Mouse (Mus musculus): ENCODE measurements around the gene Ly6c2. TPM values are rescaled to one million over a fixed set of nuclear protein-coding genes. Genes with fewer than 3 reads are reported as not detected.

The Ly6c2 gene
- total RNA-seq, 2 experiments from 2014 or later = 0.42 TPM; not detected in 1

Other genes with a start within 250 kb of the Ly6c2 start
- gene 2010109I03Rik, start 214.9 kb downstream of the Ly6c2 start, total RNA-seq (2021) = not detected
- not detected for gene Ly6i, start 128.5 kb downstream of the Ly6c2 start, total RNA-seq (2021)
- gene Ly6a, start 113.9 kb downstream of the Ly6c2 start, total RNA-seq (2021) = 1 to 10 TPM; 1.3 to 2.0 TPM
- 1 to 10 TPM; 6.0 to 8.1 TPM for gene Ly6c1, start 63.1 kb downstream of the Ly6c2 start, total RNA-seq (2021)
- gene Ly6g, start 43.3 kb upstream of the Ly6c2 start, total RNA-seq (2021) = not detected
- not detected for gene BC025446, start 104.4 kb upstream of the Ly6c2 start, total RNA-seq (2021)
- gene Ly6f, start 156.5 kb upstream of the Ly6c2 start, total RNA-seq (2021) = not detected

Data from left cerebral cortex, postnatal 4 days (tissue).